Mouse (Mus musculus) liver, postnatal 0 days (tissue): ENCODE measurements around the gene Tspan11.

Source experiments
- CTCF ChIP-seq: sonication (generic); IDR thresholded peaks from 2 replicates; pipeline ENCODE4 v1.5.1; 2016; ENCODE audit warnings: antibody characterized with exemption, low read depth
- EP300 ChIP-seq: IDR thresholded peaks from 2 replicates; pipeline ENCODE4 v1.6.1; 2016; ENCODE audit warnings: antibody characterized with exemption, low read depth, mild to moderate bottlenecking

GRCm38 (mm10) chr6:127853771-127854687 lies 33.4 kb upstream of the Tspan11 start:
- TF ChIP-seq CTCF (no peak), EP300 (no peak)
